Mouse (Mus musculus) thymus, adult 2 months (tissue): Measurements from ENCODE around the gene Map7d1.

Source experiments
- CTCF ChIP-seq: fragments of 200-500 bp; IDR thresholded peaks from 2 replicates; pipeline ENCODE4 v1.5.1; 2012; ENCODE audit warnings: mild to moderate bottlenecking, control low read depth, low read length, moderate library complexity, borderline replicate concordance; ENCODE audit not compliant: control insufficient read depth, poor library complexity, insufficient read depth; ENCODE audit errors: extremely low read depth
- POLR2A ChIP-seq: fragments of 200-500 bp; IDR thresholded peaks from 2 replicates; pipeline ENCODE4 v1.6.1; 2012; ENCODE audit warnings: mild to moderate bottlenecking, low read length, control low read depth, moderate library complexity; ENCODE audit not compliant: control insufficient read depth, poor library complexity, insufficient read depth; ENCODE audit errors: extremely low read depth

DNA sequence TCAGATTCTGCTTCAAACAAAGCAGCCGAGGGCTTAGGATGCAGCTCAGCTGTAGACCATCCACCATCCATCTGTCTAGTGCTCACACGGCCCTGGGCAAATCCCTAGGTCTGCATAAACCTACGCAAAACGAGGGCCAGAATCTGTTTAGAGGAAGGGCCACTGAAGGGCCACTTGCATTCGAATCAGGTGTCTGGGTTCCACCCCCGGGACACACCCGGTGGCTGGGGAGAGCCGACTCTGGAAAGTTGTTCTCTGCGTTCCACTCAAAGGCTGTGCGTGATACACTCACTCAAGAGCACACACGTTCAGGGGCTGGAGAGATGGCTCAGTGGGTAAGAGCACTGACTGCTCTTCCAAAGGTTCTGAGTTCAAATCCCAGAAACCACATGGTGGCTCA lies 33.5 kb downstream of the Map7d1 start:
- TF ChIP-seq CTCF = no peak
- TF ChIP-seq POLR2A = no peak
